Mouse (Mus musculus): ENCODE measurements around the gene Adgrb2. TPM values are rescaled to one million over a fixed set of nuclear protein-coding genes. Genes with fewer than 3 reads are reported as not detected.

The Adgrb2 gene
- polyA plus RNA-seq, 1 experiment from 2014 or later = 2.1 TPM

GRCm38 (mm10) chr4:130017036-130017674 lies 32.5 kb downstream of the Adgrb2 start:
- no peak overlapping the region for H3K4me2 ChIP-seq (ENCODE audit: low read depth, low read length)
- ATAC-seq (replicated peaks; ENCODE audit: insufficient number of reproducible peaks, low FRiP score, low TSS enrichment, low read depth) (no peak), DNase-seq (ENCODE audit: low spot score) (no peak)
- peaks cover 3% of the 10 kb centered on the region; the same call in 1 of the 2 replicates for H3K4me1 ChIP-seq (ENCODE audit: control insufficient read depth, insufficient read depth, low read length)
- H3K27ac ChIP-seq (replicated peaks; ENCODE audit: low read depth, low read length) = no peak overlapping the region
- 68% methylated on average over 18 of the region's 18 CpGs for WGBS
- no peak overlapping the region for H3K4me3 ChIP-seq (ENCODE audit: low read depth, low read length)
- H3K27me3 ChIP-seq (ENCODE audit: control insufficient read depth, insufficient read depth, low read length) = 0 out of 2 replicates have a peak, but pooled peaks cover 2% of the 10 kb centered on the region
- no peaks in the 10 kb centered on the region for H3K36me3 ChIP-seq (replicated peaks; ENCODE audit: control insufficient read depth, insufficient read depth, low read depth, low read length)
- no peak overlapping the region for H3K9ac ChIP-seq (replicated peaks; ENCODE audit: low read length)
- no peaks in the 10 kb centered on the region for H3K9me3 ChIP-seq (replicated peaks; ENCODE audit: control insufficient read depth, low read length)

- Histone ChIP-seq H3K27me3 (ENCODE audit: control insufficient read depth, insufficient read depth, low read length) (no peaks in the 10 kb centered on the region), H3K36me3 (replicated peaks; ENCODE audit: control insufficient read depth, insufficient read depth, low read depth, low read length) (no peaks in the 10 kb centered on the region), H3K4me3 (ENCODE audit: low read depth, low read length) (no peak overlapping the region), H3K4me1 (ENCODE audit: control insufficient read depth, insufficient read depth, low read length) (no peaks in the 10 kb centered on the region), H3K27ac (replicated peaks; ENCODE audit: low read depth, low read length) (no peak overlapping the region), H3K4me2 (ENCODE audit: low read depth, low read length) (no peak overlapping the region), H3K9ac (replicated peaks; ENCODE audit: low read length) (no peak overlapping the region), H3K9me3 (replicated peaks; ENCODE audit: control insufficient read depth, low read length) (no peaks in the 10 kb centered on the region)
- DNase-seq (ENCODE audit: low spot score) (no peak), ATAC-seq (replicated peaks; ENCODE audit: insufficient number of reproducible peaks, low FRiP score, low TSS enrichment, low read depth) (no peak)
- 88% methylated on average over 8 of the region's 8 CpGs for WGBS
Measured at GRCm38 (mm10) chr4:130022952-130023351, 38.3 kb downstream of the Adgrb2 start.

GRCm38 (mm10) chr4:130023511-130024231 lies 39.0 kb downstream of the Adgrb2 start:
- no peak for ATAC-seq (replicated peaks; ENCODE audit: insufficient number of reproducible peaks, low FRiP score, low TSS enrichment, low read depth)
- H3K4me3 ChIP-seq (ENCODE audit: low read depth, low read length) = no peak overlapping the region
- WGBS = 77% methylated on average over 10 of the region's 10 CpGs
- H3K36me3 ChIP-seq (replicated peaks; ENCODE audit: control insufficient read depth, insufficient read depth, low read depth, low read length) = no peaks in the 10 kb centered on the region
- no peak overlapping the region for H3K27ac ChIP-seq (replicated peaks; ENCODE audit: low read depth, low read length)
- no peak overlapping the region for H3K4me2 ChIP-seq (ENCODE audit: low read depth, low read length)
- H3K4me1 ChIP-seq (ENCODE audit: control insufficient read depth, insufficient read depth, low read length) = no peaks in the 10 kb centered on the region
- no peaks in the 10 kb centered on the region for H3K27me3 ChIP-seq (ENCODE audit: control insufficient read depth, insufficient read depth, low read length)
- H3K9ac ChIP-seq (replicated peaks; ENCODE audit: low read length) = no peak overlapping the region
- DNase-seq (ENCODE audit: low spot score) = no peak
- no peaks in the 10 kb centered on the region for H3K9me3 ChIP-seq (replicated peaks; ENCODE audit: control insufficient read depth, low read length)

GRCm38 (mm10) chr4:130025544-130025943 lies 40.9 kb downstream of the Adgrb2 start:
- no peak overlapping the region for H3K27ac ChIP-seq (replicated peaks; ENCODE audit: low read depth, low read length)
- DNase-seq (ENCODE audit: low spot score) (peak; percentile 63), ATAC-seq (replicated peaks; ENCODE audit: insufficient number of reproducible peaks, low FRiP score, low TSS enrichment, low read depth) (no peak)
- no peak overlapping the region for H3K4me2 ChIP-seq (ENCODE audit: low read depth, low read length)
- no peaks in the 10 kb centered on the region for H3K27me3 ChIP-seq (ENCODE audit: control insufficient read depth, insufficient read depth, low read length)
- H3K9ac ChIP-seq (replicated peaks; ENCODE audit: low read length) = no peak overlapping the region
- 47% methylated on average over 8 of the region's 8 CpGs for WGBS
- no peaks in the 10 kb centered on the region for H3K9me3 ChIP-seq (replicated peaks; ENCODE audit: control insufficient read depth, low read length)
- no peaks in the 10 kb centered on the region for H3K36me3 ChIP-seq (replicated peaks; ENCODE audit: control insufficient read depth, insufficient read depth, low read depth, low read length)
- no peak overlapping the region for H3K4me3 ChIP-seq (ENCODE audit: low read depth, low read length)
- H3K4me1 ChIP-seq (ENCODE audit: control insufficient read depth, insufficient read depth, low read length) = no peaks in the 10 kb centered on the region

GRCm38 (mm10) chr4:130031146-130031545 lies 46.5 kb downstream of the Adgrb2 start:
- Histone ChIP-seq H3K27me3 (ENCODE audit: control insufficient read depth, insufficient read depth, low read length) (no peaks in the 10 kb centered on the region; the same call in 1 of the 2 replicates), H3K36me3 (replicated peaks; ENCODE audit: control insufficient read depth, insufficient read depth, low read depth, low read length) (no peaks in the 10 kb centered on the region), H3K4me3 (ENCODE audit: low read depth, low read length) (no peak overlapping the region), H3K27ac (replicated peaks; ENCODE audit: low read depth, low read length) (no peak overlapping the region), H3K4me2 (ENCODE audit: low read depth, low read length) (no peak overlapping the region), H3K9ac (replicated peaks; ENCODE audit: low read length) (no peak overlapping the region), H3K4me1 (ENCODE audit: control insufficient read depth, insufficient read depth, low read length) (no peaks in the 10 kb centered on the region), H3K9me3 (replicated peaks; ENCODE audit: control insufficient read depth, low read length) (no peaks in the 10 kb centered on the region)
- no peak for DNase-seq (ENCODE audit: low spot score)
- WGBS = 84% methylated on average over 2 of the region's 2 CpGs
- no peak for ATAC-seq (replicated peaks; ENCODE audit: insufficient number of reproducible peaks, low FRiP score, low TSS enrichment, low read depth)

- no peaks in the 10 kb centered on the region for H3K36me3 ChIP-seq (replicated peaks; ENCODE audit: control insufficient read depth, insufficient read depth, low read depth, low read length)
- no peak overlapping the region for H3K4me3 ChIP-seq (ENCODE audit: low read depth, low read length)
- H3K4me2 ChIP-seq (ENCODE audit: low read depth, low read length) = no peak overlapping the region
- H3K27ac ChIP-seq (replicated peaks; ENCODE audit: low read depth, low read length) = no peak overlapping the region
- peaks cover 3% of the 10 kb centered on the region for H3K4me1 ChIP-seq (ENCODE audit: control insufficient read depth, insufficient read depth, low read length)
- no peak for ATAC-seq (replicated peaks; ENCODE audit: insufficient number of reproducible peaks, low FRiP score, low TSS enrichment, low read depth)
- no peak for DNase-seq (ENCODE audit: low spot score)
- H3K27me3 ChIP-seq (ENCODE audit: control insufficient read depth, insufficient read depth, low read length) = no peaks in the 10 kb centered on the region; the same call in 1 of the 2 replicates
- H3K9ac ChIP-seq (replicated peaks; ENCODE audit: low read length) = no peak overlapping the region
- no peaks in the 10 kb centered on the region for H3K9me3 ChIP-seq (replicated peaks; ENCODE audit: control insufficient read depth, low read length)
- 57% methylated on average over 7 of the region's 7 CpGs for WGBS
Measured at GRCm38 (mm10) chr4:130033496-130033895, 48.8 kb downstream of the Adgrb2 start.

GRCm38 (mm10) chr4:130036112-130036511 lies 51.4 kb downstream of the Adgrb2 start:
- H3K4me3 ChIP-seq (ENCODE audit: low read depth, low read length) = no peak overlapping the region
- H3K27ac ChIP-seq (replicated peaks; ENCODE audit: low read depth, low read length) = no peak overlapping the region
- H3K36me3 ChIP-seq (replicated peaks; ENCODE audit: control insufficient read depth, insufficient read depth, low read depth, low read length) = no peaks in the 10 kb centered on the region
- ATAC-seq (replicated peaks; ENCODE audit: insufficient number of reproducible peaks, low FRiP score, low TSS enrichment, low read depth) (0 out of 2 replicates have a peak, but pooled peaks have one; percentile 53), DNase-seq (ENCODE audit: low spot score) (peak; percentile 71)
- no peak overlapping the region for H3K4me2 ChIP-seq (ENCODE audit: low read depth, low read length)
- H3K9ac ChIP-seq (replicated peaks; ENCODE audit: low read length) = no peak overlapping the region
- no peaks in the 10 kb centered on the region; the same call in 1 of the 2 replicates for H3K27me3 ChIP-seq (ENCODE audit: control insufficient read depth, insufficient read depth, low read length)
- no peaks in the 10 kb centered on the region for H3K9me3 ChIP-seq (replicated peaks; ENCODE audit: control insufficient read depth, low read length)
- 1% methylated on average over 7 of the region's 8 CpGs for WGBS
- H3K4me1 ChIP-seq (ENCODE audit: control insufficient read depth, insufficient read depth, low read length) = peaks cover 3% of the 10 kb centered on the region
